Mouse (Mus musculus) CD4-positive helper T cell, adult 2 months (primary cell): ENCODE results near the gene Milr1.
A peak's percentile ranks its signal among the peaks of the same experiment; 100 is the strongest.
"Not testable (repeated sequence)": the region's sequence is repeated elsewhere in the genome, so short reads cannot be mapped to it uniquely, and the experiment has no call there.

ENCODE experiments used
- DNase-seq: peaks from one replicate; pipeline ENCODE4 v3.0.0-alpha.2; 2012; ENCODE audit warnings: low read depth, missing footprints, low spot score

Milr1 gene

GRCm38 (mm10) chr11:106751039-106752018, at the start of gene Milr1:
Gene Milr1, plus strand, starts transcription at chr11:106751226.
- peak; percentile 80 for DNase-seq

- no peak for DNase-seq
These were observed 49.4 kb upstream of the Milr1 start for GRCm38 (mm10) chr11:106701589-106701988.

DNA sequence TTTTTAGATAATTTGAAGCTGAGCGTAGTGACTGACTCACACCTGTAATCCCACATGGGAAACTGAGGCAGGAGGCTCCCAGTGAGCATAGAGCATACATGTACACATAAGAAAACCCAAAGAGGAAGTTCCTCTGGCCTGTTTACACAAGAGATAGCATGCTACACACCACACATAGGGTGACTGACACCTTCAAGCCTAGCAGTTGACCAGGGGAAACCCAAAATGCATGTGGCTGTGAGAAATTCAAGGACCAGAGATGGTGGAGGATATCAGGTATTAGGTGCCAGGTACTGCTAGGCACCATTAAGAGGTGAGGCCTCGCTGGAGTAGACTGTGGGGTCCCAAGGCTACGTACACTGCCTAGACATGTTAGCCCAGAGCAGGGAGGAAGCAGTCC, 48.4 kb upstream of the Milr1 start:
- DNase-seq: no peak

GRCm38 (mm10) chr11:106703931-106704330, 47.1 kb upstream of the Milr1 start:
- no peak for DNase-seq

DNA sequence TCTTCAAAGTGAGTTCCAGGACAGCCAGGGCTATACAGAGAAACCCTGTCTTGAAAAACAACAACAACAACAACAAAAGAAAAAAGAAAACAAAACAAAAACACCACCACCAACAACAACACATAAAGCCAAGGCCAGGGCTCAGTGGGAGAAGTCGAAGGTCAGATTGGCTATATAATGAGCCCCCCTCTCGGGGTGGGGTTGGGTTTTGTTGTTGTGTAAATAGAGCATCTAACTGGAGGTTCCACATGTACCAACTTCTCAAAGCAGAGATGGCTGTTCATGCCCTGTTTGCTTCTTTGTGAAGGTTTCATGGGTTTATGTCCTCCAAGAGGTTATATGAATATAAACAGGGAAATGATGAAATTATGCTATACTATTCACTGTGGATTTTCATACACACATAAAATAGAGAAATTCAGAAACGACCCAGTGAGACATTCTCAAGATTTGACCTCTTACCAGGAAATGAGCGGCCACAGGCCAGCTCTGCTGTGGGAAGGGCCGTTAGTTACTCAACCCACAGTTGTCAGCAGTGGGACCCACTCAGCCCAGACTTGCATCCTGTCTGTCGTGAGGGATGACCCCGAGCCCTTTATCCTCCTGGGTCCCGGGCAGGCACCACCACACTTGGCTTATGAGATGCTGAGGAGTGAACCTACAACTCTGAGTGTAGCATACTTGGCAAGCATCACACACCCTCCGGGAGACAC, 46.5 kb upstream of the Milr1 start:
- no peak for DNase-seq

DNA sequence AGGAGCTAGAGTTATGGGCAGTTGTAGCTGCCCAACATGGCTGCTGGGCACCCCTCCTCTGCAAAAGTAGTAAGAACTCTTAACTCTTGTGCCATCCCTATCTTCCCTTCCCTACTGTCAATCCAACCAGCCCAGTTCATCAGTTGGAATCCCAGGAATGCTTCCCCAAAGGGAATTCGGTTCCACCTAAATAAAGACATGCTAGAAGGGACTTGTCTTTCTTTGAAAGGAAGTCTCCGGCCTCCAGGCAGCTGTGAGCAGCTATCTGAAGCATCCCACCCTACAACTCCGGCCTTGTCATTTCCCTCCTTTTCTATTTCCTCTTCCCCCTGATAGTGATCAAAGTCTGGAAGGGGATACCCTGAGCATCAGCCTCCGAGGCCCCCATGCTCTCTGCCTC, 44.8 kb upstream of the Milr1 start:
- DNase-seq: no peak

DNA sequence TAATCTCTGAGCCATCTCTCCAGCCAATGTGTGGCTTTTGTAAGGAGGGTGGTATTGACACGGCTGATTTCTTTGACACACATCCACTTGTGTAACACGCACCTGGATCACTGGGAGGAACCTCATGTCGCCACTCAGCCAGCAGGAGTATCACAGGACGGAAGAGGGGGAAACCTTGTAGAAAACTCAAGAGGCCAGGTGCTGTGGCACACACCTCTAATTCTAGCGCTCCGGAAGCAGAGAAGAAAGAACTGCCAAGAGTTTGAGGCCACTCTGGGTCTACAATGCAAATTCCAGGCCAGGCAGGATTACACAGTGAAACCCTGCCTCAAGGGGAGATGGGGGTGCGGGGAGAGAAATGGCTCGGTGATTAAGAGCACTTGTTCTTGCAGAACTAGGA, 43.9 kb upstream of the Milr1 start:
- no peak for DNase-seq

DNA sequence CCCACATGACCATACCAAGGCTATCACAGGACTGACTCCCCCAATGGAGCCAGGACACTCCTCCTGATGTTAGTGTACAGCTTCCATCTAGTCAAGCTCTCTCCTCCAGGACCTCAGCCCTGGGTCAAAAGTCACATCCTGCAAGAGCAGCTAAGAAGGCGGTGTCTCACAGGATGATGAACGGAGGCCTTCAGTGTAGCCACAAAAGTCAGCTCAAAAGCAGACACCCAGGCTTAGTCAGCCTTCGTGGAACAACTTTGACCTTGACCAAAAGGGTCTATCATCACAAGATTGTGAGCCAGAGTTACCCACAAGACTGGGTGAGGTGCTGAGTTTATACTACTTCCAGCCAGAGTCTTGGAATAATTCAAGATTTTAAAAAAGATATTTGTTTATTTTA, 43.2 kb upstream of the Milr1 start:
- DNase-seq: no peak

DNA sequence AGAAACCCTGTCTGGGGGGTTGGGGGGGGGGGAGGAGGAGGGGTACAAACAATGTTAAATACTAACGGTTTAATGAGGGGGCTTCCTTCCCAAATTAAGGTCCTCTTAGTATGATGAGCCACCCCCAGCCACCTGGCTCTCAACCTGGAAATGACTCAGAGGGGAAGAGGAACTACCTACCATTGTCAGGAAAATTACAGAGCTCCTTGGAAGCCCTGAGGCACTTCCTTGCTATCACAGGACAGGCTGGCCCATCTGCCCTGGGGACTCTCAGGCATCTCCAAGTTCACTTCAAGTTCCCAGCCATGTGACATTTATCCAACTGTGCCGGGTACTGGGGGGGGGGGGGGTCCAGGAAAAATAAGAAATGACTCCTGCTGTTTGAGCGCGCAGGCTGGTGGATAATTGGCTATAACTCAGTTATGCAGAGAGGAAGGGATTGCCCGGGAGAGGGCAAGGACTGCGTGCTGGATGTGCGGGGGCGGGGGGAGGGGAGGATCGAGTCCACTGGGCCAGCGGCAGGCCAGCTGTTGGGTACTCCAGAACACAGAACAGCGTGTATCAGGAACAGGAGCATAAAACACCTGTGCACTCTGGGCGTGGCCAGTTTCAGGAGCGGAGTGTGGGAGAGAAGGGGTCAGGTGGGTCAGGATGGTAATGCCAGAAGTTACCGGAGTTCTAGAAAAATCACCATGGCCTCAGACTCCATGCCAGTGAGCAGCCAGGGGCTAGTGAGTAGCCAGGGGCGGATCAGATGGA, 41.6 kb upstream of the Milr1 start:
- no peak for DNase-seq

DNA sequence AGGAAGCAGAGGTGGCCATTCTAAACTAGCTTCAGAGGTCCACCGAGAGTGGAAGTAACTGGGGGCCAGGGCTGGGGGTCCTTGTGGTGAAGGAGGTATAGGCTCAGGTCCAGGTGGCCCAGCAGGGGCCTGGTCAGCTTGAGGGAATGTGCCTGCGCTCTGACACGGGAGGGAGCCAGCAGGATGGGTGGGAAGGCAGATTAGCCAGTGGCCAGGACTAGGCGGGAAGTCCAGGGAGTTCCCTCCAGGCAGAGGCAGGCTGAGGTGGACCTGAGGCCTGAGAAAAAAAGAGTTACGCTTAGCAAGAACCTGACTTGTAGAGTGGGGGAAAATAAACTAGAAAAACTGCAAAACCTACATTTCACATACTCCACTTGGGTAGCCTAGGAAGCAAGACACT, 40.2 kb upstream of the Milr1 start:
- no peak for DNase-seq

GRCm38 (mm10) chr11:106715066-106715465, 36.0 kb upstream of the Milr1 start:
- DNase-seq: no peak

- DNase-seq: peak; percentile 35
These were observed 34.5 kb upstream of the Milr1 start for GRCm38 (mm10) chr11:106716568-106716967.

DNA sequence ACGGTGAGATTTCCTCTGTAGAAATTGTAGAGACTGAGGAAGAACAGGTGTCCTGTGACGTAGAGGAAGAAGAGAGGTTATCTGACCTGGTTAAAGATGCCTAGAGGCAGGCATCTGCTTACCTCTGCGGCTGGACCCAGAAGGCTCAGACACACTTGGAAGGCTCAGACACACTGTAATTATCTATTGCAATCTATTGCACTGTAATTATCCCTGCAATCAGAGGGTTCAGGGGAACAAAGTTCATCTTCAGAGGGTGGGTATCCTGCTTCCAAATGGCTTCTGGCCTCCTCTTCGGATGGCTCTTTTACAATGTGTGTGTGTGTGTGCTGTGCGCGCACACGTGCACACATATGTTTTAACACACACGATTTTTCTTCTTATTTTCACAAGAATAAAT, 30.6 kb upstream of the Milr1 start:
- DNase-seq: no peak

DNA sequence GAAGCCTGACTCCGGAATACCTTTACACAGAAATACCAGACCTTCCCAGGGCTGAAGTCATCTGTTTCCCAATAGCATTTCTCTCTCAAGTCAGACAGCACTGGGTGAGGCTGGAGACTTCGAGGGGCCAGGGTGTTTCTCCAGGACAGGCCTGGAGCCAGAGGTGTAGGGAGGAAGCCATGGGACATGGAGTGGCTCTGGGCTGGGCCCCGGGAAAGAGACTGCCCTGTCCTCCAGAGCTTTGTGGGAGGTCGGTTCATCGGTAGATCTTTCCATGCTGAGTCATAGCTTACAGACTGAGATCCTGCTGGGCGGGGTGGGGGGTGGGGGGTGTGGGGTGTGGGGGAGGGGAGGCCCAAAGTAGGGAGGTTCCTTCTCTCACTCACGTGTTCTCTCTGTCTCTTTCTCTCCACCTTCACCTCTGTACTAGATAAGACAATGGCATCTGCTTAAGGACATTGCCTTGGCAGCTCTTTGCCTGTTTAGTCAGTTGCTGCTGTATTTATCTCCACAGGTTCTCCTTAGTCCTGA, 28.1 kb upstream of the Milr1 start:
- no peak for DNase-seq

DNA sequence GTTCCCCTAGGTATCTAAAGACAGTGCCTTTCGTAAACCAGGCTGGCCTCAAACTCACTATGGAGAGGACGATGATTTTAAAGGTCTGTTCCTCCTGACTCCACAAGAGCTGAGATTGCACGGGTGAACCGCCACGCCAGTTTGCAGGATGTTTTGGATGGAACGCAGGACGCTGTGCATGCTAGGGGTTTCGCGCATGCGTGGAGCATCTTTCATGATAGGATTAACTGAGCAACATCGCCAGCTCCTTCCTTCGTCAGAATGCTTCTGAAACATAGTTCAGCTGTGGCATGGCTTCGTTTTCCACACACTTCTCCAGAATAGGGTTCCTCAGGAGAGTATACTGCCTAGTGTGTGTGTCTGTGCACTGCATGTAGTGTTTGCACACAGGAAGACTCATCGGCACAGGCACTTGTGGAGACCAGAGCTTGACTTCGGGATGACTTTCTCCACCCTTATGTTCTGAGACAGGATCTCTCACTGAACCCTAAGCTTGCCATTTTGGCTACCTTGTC, 27.4 kb upstream of the Milr1 start:
- no peak for DNase-seq

GRCm38 (mm10) chr11:106724176-106724915, 26.7 kb upstream of the Milr1 start:
- no peak for DNase-seq

- not testable (repeated sequence) for DNase-seq
These were observed 26.1 kb upstream of the Milr1 start for GRCm38 (mm10) chr11:106724916-106725235.

DNA sequence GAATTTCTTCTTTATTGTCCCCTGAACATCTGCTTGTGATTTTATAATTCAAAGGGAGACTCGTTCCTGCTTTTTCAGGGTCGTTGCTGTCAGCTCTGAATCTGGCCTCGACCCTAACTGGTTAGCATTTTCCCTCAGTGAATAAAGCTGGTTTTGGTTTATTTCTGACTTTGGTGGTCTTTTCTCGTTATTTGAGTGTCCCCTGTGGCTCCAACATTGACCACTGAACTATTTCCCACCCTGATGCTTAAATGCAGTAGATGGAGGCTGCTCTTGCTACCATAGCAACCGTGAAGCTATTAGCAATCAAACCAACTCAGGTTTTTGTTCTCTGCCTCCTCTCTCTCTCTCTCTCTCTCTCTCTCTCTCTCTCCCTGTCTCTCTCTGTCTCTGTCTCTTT, 23.1 kb upstream of the Milr1 start:
- no peak for DNase-seq

DNA sequence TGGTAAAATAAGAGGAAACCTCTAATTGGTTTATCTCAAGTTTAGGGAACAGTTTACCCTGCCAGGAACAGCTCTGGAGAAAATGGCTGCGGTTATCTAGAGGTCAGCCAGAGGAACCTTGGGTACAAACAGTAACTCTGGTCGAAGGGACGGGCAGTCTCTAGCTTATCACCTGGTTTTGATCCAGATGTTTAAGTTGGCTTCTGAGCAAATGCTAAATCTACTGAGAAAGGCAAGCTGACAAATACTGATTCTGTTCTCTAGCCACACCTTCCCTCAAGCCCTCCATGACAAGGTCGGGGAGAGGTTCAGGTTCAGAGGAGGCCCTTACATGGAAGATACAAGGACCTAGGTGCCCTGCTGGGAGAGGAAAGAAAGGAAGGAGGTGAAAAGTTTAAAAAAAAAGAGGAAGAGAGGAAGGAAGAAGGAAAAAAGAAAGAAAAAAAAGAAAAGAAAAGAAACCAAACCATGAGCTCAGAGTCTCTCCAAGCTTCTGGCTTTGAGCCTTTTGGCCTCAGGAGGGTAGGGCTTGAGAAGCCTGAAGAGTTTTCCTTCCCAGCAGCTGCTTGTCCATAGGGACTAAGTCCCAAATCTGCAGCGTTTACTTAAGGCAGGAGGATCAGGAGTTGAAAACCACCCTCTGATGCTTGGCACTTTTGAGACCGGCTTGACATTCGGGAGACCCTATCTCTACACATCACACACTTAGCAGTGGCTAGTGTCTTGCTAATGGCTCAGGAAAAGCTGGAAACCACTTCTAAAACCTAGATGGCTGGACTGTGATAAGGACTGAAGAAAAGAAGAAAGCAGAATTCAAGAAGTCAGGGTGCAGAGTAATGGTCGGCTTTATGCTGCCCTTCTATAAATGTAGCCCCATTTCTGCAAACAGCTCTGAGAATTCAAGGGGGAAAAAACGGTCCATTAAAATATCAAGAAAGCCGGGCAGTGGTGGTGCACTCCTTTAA, 22.3 kb upstream of the Milr1 start:
- DNase-seq: no peak

DNA sequence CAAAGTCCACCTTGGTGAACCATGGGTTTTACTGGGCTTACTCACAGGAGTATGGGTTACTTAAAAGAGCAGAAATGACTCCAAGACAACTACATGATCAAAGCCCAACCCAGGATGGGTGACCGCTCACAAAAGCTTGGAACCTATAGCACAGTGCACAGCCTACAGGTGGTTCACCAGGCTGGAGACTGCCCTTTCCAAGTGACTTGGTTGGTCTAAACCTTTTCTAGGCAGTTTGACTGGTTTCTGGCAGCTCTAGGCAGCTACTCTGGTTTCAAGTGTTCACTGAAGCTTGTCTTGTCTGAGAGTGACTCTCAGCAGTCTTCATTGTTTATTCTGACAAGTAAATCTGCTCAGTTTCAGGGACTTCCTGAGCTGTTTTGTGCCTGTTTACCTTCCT, 21.4 kb upstream of the Milr1 start:
- DNase-seq: no peak
